Mouse (Mus musculus) limb, embryonic 15.5 days (tissue): Measurements from ENCODE around the gene Cd248. TPM values are rescaled to one million over a fixed set of nuclear protein-coding genes. Genes with fewer than 3 reads are reported as not detected.

Source experiments
- polyA plus RNA-seq: library from polyadenylated mRNA; unstranded; fragments of >200 nt; fragmentation: Nextera tagmentation; extraction: Ambion mirVana; gene quantifications from 2 replicates; pipeline ENCODE4 v1.2.1, GENCODE M21; 2015

The Cd248 gene
- polyA plus RNA-seq, 1 experiment from 2014 or later = 95.9 TPM

Other genes with a start within 250 kb of the Cd248 start
- 63.7 and 63.9 TPM in 2 replicates for gene Ccs, start 228.7 kb upstream of the Cd248 start, polyA plus RNA-seq
- gene Ccdc87, start 228.7 kb upstream of the Cd248 start, polyA plus RNA-seq = 0.16 TPM in 1 of 2 replicates, not detected in the other
- 48.6 and 49.4 TPM in 2 replicates for gene Ctsf, start 212.9 kb upstream of the Cd248 start, polyA plus RNA-seq
- 9.5 and 14.1 TPM in 2 replicates for gene Actn3, start 190.2 kb upstream of the Cd248 start, polyA plus RNA-seq
- 9.9 and 11.4 TPM in 2 replicates for gene Zdhhc24, start 189.4 kb upstream of the Cd248 start, polyA plus RNA-seq
- 3.0 and 3.3 TPM in 2 replicates for gene Bbs1, start 161.4 kb upstream of the Cd248 start, polyA plus RNA-seq
- gene Dpp3, start 139.8 kb upstream of the Cd248 start, polyA plus RNA-seq = 127 and 135 TPM in 2 replicates
- gene Peli3, start 125.0 kb upstream of the Cd248 start, polyA plus RNA-seq = 2.6 and 4.0 TPM in 2 replicates
- 80.5 and 83.4 TPM in 2 replicates for gene Mrpl11, start 105.9 kb upstream of the Cd248 start, polyA plus RNA-seq
- not detected in 2 replicates for gene Npas4, start 77.8 kb upstream of the Cd248 start, polyA plus RNA-seq
- gene Slc29a2, start 44.2 kb upstream of the Cd248 start, polyA plus RNA-seq = 4.4 and 5.2 TPM in 2 replicates
- gene B4gat1, start 29.3 kb upstream of the Cd248 start, polyA plus RNA-seq = 45.1 and 47.9 TPM in 2 replicates
- gene AC124502.3, start 29.2 kb upstream of the Cd248 start, polyA plus RNA-seq = 2.5 and 3.0 TPM in 2 replicates
- 41.6 and 42.4 TPM in 2 replicates for gene Brms1, start 26.7 kb upstream of the Cd248 start, polyA plus RNA-seq
- gene Rin1, start 17.6 kb upstream of the Cd248 start, polyA plus RNA-seq = 2.6 and 3.2 TPM in 2 replicates
- gene Tmem151a, start 17.5 kb downstream of the Cd248 start, polyA plus RNA-seq = 1.0 and 2.2 TPM in 2 replicates
- 126 and 140 TPM in 2 replicates for gene Yif1a, start 20.5 kb downstream of the Cd248 start, polyA plus RNA-seq
- gene Cnih2, start 30.4 kb downstream of the Cd248 start, polyA plus RNA-seq = 17.6 and 26.3 TPM in 2 replicates
- 239 and 270 TPM in 2 replicates for gene Rab1b, start 39.0 kb downstream of the Cd248 start, polyA plus RNA-seq
- gene Klc2, start 50.5 kb downstream of the Cd248 start, polyA plus RNA-seq = 13.0 and 16.9 TPM in 2 replicates
- gene Pacs1, start 205.0 kb downstream of the Cd248 start, polyA plus RNA-seq = 19.9 and 23.7 TPM in 2 replicates
- gene Sf3b2, start 227.4 kb downstream of the Cd248 start, polyA plus RNA-seq = 291 and 302 TPM in 2 replicates
- 4.7 and 5.5 TPM in 2 replicates for gene Gal3st3, start 230.3 kb downstream of the Cd248 start, polyA plus RNA-seq